Mouse (Mus musculus): Measurements from ENCODE around the gene Ppp1r12a.

DNA sequence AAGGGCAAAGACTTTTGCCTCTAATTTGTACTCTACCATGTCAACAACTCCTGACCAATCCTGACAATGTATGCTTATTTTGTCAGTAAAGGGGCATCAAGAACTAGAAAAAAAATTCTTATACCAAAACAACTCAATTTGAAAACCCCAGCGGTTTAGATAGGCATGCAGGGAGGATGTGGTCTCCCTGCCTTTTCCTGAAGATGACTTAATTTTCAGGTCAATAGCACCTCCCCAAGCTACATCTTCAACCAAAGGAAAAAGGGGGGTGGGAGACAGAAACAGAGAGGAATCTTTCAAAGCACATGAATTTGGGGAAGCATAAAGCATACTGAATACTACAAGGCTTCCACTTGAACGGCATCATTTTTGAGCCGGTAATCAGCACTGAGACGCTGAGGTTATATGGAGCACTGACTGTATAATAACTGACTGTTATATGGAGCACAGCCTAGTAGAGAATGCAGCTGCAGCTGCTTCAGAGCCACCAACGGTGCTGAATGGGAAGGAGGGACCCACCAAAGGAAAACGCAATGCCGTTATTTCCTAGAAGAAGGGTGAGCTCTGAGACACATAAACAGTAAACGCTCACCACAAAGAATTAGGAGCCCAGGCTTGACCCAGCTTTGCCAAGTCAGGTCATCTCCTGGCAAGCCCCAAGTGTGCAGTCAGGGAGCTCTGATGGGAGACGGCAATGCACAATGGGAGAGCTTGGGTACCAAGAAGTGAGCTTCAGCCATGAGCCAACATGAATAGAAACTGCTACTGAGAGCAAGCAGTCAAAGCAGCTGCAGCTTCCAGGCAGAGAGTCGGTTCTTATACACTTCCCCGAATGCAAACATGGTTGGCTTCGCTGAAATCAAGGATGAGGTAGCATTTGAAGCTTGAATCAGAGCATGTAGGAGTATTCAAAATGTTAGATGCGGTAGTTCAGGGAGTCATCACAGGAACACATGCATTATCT lies 43.5 kb upstream of the Ppp1r12a start:
- TF ChIP-seq CTCF (IDR thresholded peaks at IDR 0.05; ENCODE audit: borderline replicate concordance, insufficient read depth, low read length), result no peak
- no peak for TF ChIP-seq POLR2A (IDR thresholded peaks at IDR 0.05; ENCODE audit: low read depth, low read length)

All from embryonic fibroblast, embryonic 13.5 days (primary cell).